In the genomic region with DNA sequence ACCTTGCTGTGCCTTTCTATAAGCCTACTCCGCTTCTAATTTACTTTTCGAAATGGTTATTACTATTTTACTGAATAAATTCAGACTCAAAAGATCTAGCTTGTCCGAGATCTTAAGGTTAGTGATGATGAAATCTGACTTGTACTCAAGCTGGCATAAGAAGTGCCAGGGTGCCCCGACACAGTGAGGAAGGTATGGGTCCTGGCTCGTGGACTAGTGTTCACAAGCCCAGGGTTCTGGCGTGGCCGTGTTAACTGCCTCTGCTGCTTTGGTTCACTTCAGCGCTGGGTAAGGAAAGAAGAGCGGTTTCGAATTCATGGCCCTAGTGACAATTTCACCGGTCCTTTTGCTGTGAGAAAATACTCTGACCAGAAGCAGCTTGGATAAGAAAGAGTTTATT, we compare ENCODE assay signal across 8 mouse cellular contexts. TPM values are rescaled to one million over a fixed set of nuclear protein-coding genes. Genes with fewer than 3 reads are reported as not detected.
DNase-seq lines count a peak whose midpoint lies in the region; ATAC-seq and TF ChIP-seq lines count a peak whose summit lies in the region.

No protein-coding gene starts in this region.

- no peak for TF ChIP-seq POLR2A in cerebellum, adult 2 months (IDR thresholded peaks at IDR 0.05; ENCODE audit: borderline replicate concordance, insufficient read depth, low read length)

- peak overlapping the region; percentile 99 for H3K4me2 ChIP-seq in hindbrain, embryonic 15.5 days
- peak overlapping the region; percentile 94 for H3K4me2 ChIP-seq in midbrain, embryonic 16.5 days (ENCODE audit: low read length)

- no peaks in the 10 kb centered on the region for H3K9me3 ChIP-seq in hindbrain, embryonic 15.5 days
- H3K9me3 ChIP-seq in midbrain, embryonic 16.5 days (replicated peaks; ENCODE audit: control insufficient read depth, low read length, poor library complexity, severe bottlenecking), result no peaks in the 10 kb centered on the region

- H3K36me3 ChIP-seq in hindbrain, embryonic 15.5 days, result no peaks in the 10 kb centered on the region
- H3K36me3 ChIP-seq in midbrain, embryonic 16.5 days (ENCODE audit: control insufficient read depth, insufficient read depth, low read length), result no peaks in the 10 kb centered on the region

- no peak for ATAC-seq in hindbrain, embryonic 15.5 days (ENCODE audit: low FRiP score, low read depth)
- ATAC-seq in midbrain, embryonic 16.5 days, result no peak

- DNase-seq in cerebellum, adult 2 months, result no peak
- DNase-seq in cerebellum, postnatal 10 days, result no peak
- DNase-seq in layer of hippocampus, adult 2 months (ENCODE audit: low spot score in 2 of 2), result no peak
- no peak for DNase-seq in layer of hippocampus, postnatal 25 days (ENCODE audit: extremely low spot score in 1 of 2, low spot score in 1 of 2)
- no peak for DNase-seq in spleen, postnatal 4 days (ENCODE audit: low spot score in 2 of 2)
- DNase-seq in left cerebral cortex, adult 2 months (ENCODE audit: extremely low spot score in 1 of 2, low spot score in 2 of 2), result no peak

- intact Hi-C loops in left cerebral cortex, adult 2 months (cut with DNase I), result loop anchor here (5.0 kb wide), 1 partner anchor 60 kb away; no protein-coding TSS in a partner anchor

- no peaks in the 10 kb centered on the region for H3K27me3 ChIP-seq in cerebellum, adult 2 months (ENCODE audit: control insufficient read depth, insufficient read depth, low read length)
- peaks cover 20% of the 10 kb centered on the region for H3K27me3 ChIP-seq in hindbrain, embryonic 15.5 days
- H3K27me3 ChIP-seq in midbrain, embryonic 16.5 days (ENCODE audit: control insufficient read depth, insufficient read depth, low read depth, low read length), result peaks cover 11% of the 10 kb centered on the region

- no peak overlapping the region for H3K9ac ChIP-seq in hindbrain, embryonic 15.5 days
- no peak overlapping the region for H3K9ac ChIP-seq in midbrain, embryonic 16.5 days (ENCODE audit: low read depth, low read length)

- 89% methylated on average over 11 of the region's 11 CpGs for WGBS in cerebellum, adult 2 months
- 86% methylated on average over 11 of the region's 11 CpGs for WGBS in hindbrain, embryonic 15.5 days
- WGBS in midbrain, embryonic 16.5 days, result 83% methylated on average over 11 of the region's 11 CpGs

- peaks cover 4% of the 10 kb centered on the region; the same call in 1 of the 2 replicates for H3K4me1 ChIP-seq in cerebellum, adult 2 months (ENCODE audit: control insufficient read depth, insufficient read depth, low read length)
- peaks cover 23% of the 10 kb centered on the region for H3K4me1 ChIP-seq in hindbrain, embryonic 15.5 days (replicated peaks)
- peaks cover 8% of the 10 kb centered on the region; the same call in 1 of the 2 replicates for H3K4me1 ChIP-seq in midbrain, embryonic 16.5 days (ENCODE audit: control insufficient read depth, insufficient read depth, low read length)

- no peak for TF ChIP-seq CTCF in cerebellum, adult 2 months (IDR thresholded peaks at IDR 0.05; ENCODE audit: borderline replicate concordance, insufficient read depth, low read depth, low read length)
- TF ChIP-seq CTCF in layer of hippocampus, adult 2 months (conservative IDR thresholded peaks at IDR 0.05), result no peak
- no peak for TF ChIP-seq CTCF in left cerebral cortex, adult 2 months (IDR thresholded peaks at IDR 0.05)

- peak overlapping the region; percentile 55 for H3K4me3 ChIP-seq in cerebellum, adult 2 months (replicated peaks; ENCODE audit: insufficient read depth, low read depth, low read length)
- peak overlapping the region; percentile 87; the same call in 1 of the 2 replicates for H3K4me3 ChIP-seq in layer of hippocampus, adult 2 months
- H3K4me3 ChIP-seq in hindbrain, embryonic 15.5 days, result peak overlapping the region; percentile 88; the same call in 1 of the 2 replicates
- peak overlapping the region; percentile 77 for H3K4me3 ChIP-seq in midbrain, embryonic 16.5 days (ENCODE audit: low read depth, low read length)
- H3K4me3 ChIP-seq in left cerebral cortex, adult 2 months, result no peak overlapping the region; the same call in 1 of the 2 replicates

- no peak overlapping the region for H3K27ac ChIP-seq in cerebellum, adult 2 months (ENCODE audit: insufficient read depth, low read length)
- H3K27ac ChIP-seq in layer of hippocampus, adult 2 months, result peak overlapping the region; percentile 88
- H3K27ac ChIP-seq in hindbrain, embryonic 15.5 days (replicated peaks), result no peak overlapping the region
- no peak overlapping the region for H3K27ac ChIP-seq in midbrain, embryonic 16.5 days (ENCODE audit: low read length)
- H3K27ac ChIP-seq in left cerebral cortex, adult 2 months, result no peak overlapping the region

RNA-seq across cellular contexts. Expression of a gene that starts 0.9 kb away (rescaled TPM):
- polyA plus RNA-seq in cerebellum, adult 2 months (2012; rRNA removed), result 4.5 and 5.4 TPM in 2 replicates
- total RNA-seq in layer of hippocampus, adult 2 months (2021), result 10 to 100 TPM in 1 of 2 experiments, 1 to 10 TPM in 1; 8.7 to 11.1 TPM
- 1 to 10 TPM; 7.7 to 9.2 TPM for total RNA-seq in layer of hippocampus, postnatal 25 days (2021)
- 1.9 and 2.3 TPM in 2 replicates for polyA plus RNA-seq in hindbrain, embryonic 15.5 days (2015; fragmentation: Nextera tagmentation; extraction: Ambion mirVana)
- 2.0 and 2.1 TPM in 2 replicates for polyA plus RNA-seq in midbrain, embryonic 16.5 days (2015; fragmentation: Nextera tagmentation; extraction: Ambion mirVana)
- total RNA-seq in left cerebral cortex, adult 2 months (2021), result 10 to 100 TPM in 1 of 2 experiments, 1 to 10 TPM in 1; 9.5 to 11.0 TPM
